ENCODE assay signal across 14 mouse cellular contexts in the genomic region with DNA sequence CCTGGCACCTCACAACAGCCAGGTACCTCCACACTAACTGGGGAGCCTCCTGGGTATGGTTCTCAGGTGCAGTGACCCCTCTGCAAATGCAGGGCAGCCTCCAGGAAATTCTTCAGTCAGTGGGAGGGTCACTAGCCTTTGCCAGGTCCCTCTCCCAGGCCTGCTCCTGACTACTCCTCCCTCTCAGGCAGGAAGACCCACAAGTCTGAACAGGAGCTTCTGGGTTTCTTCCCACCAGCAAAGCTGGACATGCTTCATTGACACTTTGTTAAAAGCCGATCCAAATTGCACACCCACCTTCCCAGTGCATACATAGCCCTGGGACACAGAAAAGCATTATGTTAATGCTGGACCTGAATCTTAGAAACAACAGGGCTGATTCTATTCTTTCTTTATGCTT. TPM values are rescaled to one million over a fixed set of nuclear protein-coding genes. Genes with fewer than 3 reads are reported as not detected.
DNase-seq lines count a peak whose midpoint lies in the region; ATAC-seq and TF ChIP-seq lines count a peak whose summit lies in the region.
"Had no signal": no experiment of that assay in that cellular context is flagged by ENCODE, and none has a peak within 500 bp of the region (broad histone marks: within the 10 kb centered on the region; RNA-seq: fewer than 3 reads in every experiment).

No protein-coding gene starts in this region.

- TF ChIP-seq CTCF in thymus, adult 2 months (IDR thresholded peaks at IDR 0.05; ENCODE audit: borderline replicate concordance, control insufficient read depth, extremely low read depth, insufficient read depth, low read length, poor library complexity), result no peak

- H3K9ac ChIP-seq in heart, embryonic 15.5 days, result no peak overlapping the region
- H3K9ac ChIP-seq: midbrain, embryonic 15.5 days; neural tube, embryonic 12.5 days had no signal

- ATAC-seq in heart, embryonic 15.5 days (replicated peaks; ENCODE audit: insufficient number of reproducible peaks, insufficient read depth, low FRiP score, low read depth), result no peak
- ATAC-seq: forebrain, embryonic 16.5 days; midbrain, embryonic 15.5 days had no signal

- intact Hi-C loops in left cerebral cortex, postnatal 25 days (cut with DNase I), result no loop called here

- no peak overlapping the region for H3K4me3 ChIP-seq in heart, embryonic 15.5 days
- H3K4me3 ChIP-seq in thymus, adult 2 months (ENCODE audit: control insufficient read depth, insufficient read depth, low read length), result no peak overlapping the region
- no peak overlapping the region for H3K4me3 ChIP-seq in limb, embryonic 10.5 days
- H3K4me3 ChIP-seq: midbrain, embryonic 15.5 days; neural tube, embryonic 12.5 days had no signal

- WGBS in heart, embryonic 15.5 days, result 61% methylated on average over 1 of the region's 1 CpGs
- WGBS in thymus, adult 2 months, result 91% methylated on average over 1 of the region's 1 CpGs
- 66% methylated on average over 1 of the region's 1 CpGs for WGBS in limb, embryonic 10.5 days

- H3K9me3 ChIP-seq in heart, embryonic 15.5 days (replicated peaks), result no peaks in the 10 kb centered on the region
- H3K9me3 ChIP-seq in limb, embryonic 10.5 days (replicated peaks), result no peaks in the 10 kb centered on the region
- H3K9me3 ChIP-seq: midbrain, embryonic 15.5 days; neural tube, embryonic 12.5 days had no signal

- no peak for DNase-seq in heart, adult 9 months (ENCODE audit: low spot score in 2 of 2)
- no peak for DNase-seq in thymus, adult 2 months
- no peak for DNase-seq in thymus, adult 18-20 months
- no peak for DNase-seq in limb, embryonic 10.5 days (ENCODE audit: low spot score)
- DNase-seq in thymus, postnatal 4 days, result peak; percentile 39
- DNase-seq in adrenal gland, postnatal 25 days, result no peak
- no peak for DNase-seq in left cerebral cortex, postnatal 25 days (ENCODE audit: low spot score in 2 of 2)
- DNase-seq: cerebellum, adult 9-10 months; lung, postnatal 10 days had no signal

- no peak overlapping the region for H3K4me2 ChIP-seq in heart, embryonic 15.5 days
- H3K4me2 ChIP-seq: midbrain, embryonic 15.5 days; neural tube, embryonic 12.5 days had no signal

- no peaks in the 10 kb centered on the region for H3K27me3 ChIP-seq in heart, embryonic 15.5 days
- H3K27me3 ChIP-seq in thymus, adult 2 months (ENCODE audit: control insufficient read depth, insufficient read depth, low read length), result no peaks in the 10 kb centered on the region
- no peaks in the 10 kb centered on the region for H3K27me3 ChIP-seq in limb, embryonic 10.5 days (ENCODE audit: low read depth, poor library complexity, severe bottlenecking)
- H3K27me3 ChIP-seq: midbrain, embryonic 15.5 days; neural tube, embryonic 12.5 days had no signal

- H3K36me3 ChIP-seq in heart, embryonic 15.5 days, result peaks cover 11% of the 10 kb centered on the region
- H3K36me3 ChIP-seq in thymus, adult 2 months (ENCODE audit: control insufficient read depth, insufficient read depth, low read length), result 0 out of 2 replicates have a peak, but pooled peaks cover 3% of the 10 kb centered on the region
- no peaks in the 10 kb centered on the region for H3K36me3 ChIP-seq in limb, embryonic 10.5 days
- H3K36me3 ChIP-seq: midbrain, embryonic 15.5 days; neural tube, embryonic 12.5 days had no signal

- H3K4me1 ChIP-seq in heart, embryonic 15.5 days (replicated peaks), result peaks cover 68% of the 10 kb centered on the region
- H3K4me1 ChIP-seq in thymus, adult 2 months (replicated peaks; ENCODE audit: control insufficient read depth, insufficient read depth, low read length), result peaks cover 60% of the 10 kb centered on the region
- H3K4me1 ChIP-seq in limb, embryonic 10.5 days, result peaks cover 33% of the 10 kb centered on the region
- H3K4me1 ChIP-seq: midbrain, embryonic 15.5 days; neural tube, embryonic 12.5 days had no signal

- TF ChIP-seq POLR2A in thymus, adult 2 months (IDR thresholded peaks at IDR 0.05; ENCODE audit: control insufficient read depth, extremely low read depth, insufficient read depth, low read length, poor library complexity), result no peak

- H3K27ac ChIP-seq in heart, embryonic 15.5 days, result peak overlapping the region; percentile 31
- peak overlapping the region; percentile 94 for H3K27ac ChIP-seq in thymus, adult 2 months (ENCODE audit: control insufficient read depth, insufficient read depth, low read length)
- peak overlapping the region; percentile 32; the same call in 1 of the 2 replicates for H3K27ac ChIP-seq in limb, embryonic 10.5 days
- H3K27ac ChIP-seq: midbrain, embryonic 15.5 days; neural tube, embryonic 12.5 days had no signal

RNA-seq across cellular contexts. Expression of a gene that starts 49.0 kb away (rescaled TPM):
- 3.3 and 4.0 TPM in 2 replicates for polyA plus RNA-seq in heart, embryonic 15.5 days (2015; fragmentation: Nextera tagmentation; extraction: Ambion mirVana)
- polyA plus RNA-seq in thymus, adult 2 months (2012; rRNA removed), result 0.27 and 0.70 TPM in 2 replicates
- 0.53 and 0.68 TPM in 2 replicates for polyA plus RNA-seq in limb, embryonic 10.5 days (2016; fragmentation: Nextera tagmentation; extraction: Ambion mirVana)
- total RNA-seq in adrenal gland, postnatal 25 days (2021), result 0.36 TPM in 1 of 2 replicates, not detected in the other
- total RNA-seq in left cerebral cortex, postnatal 25 days (2021), result under 1 TPM in 1 of 2 experiments, not detected in 1; 0.14 TPM
- total RNA-seq: layer of hippocampus, postnatal 25 days had no signal

Comparison
In these comparisons a context has a peak if more than half of its experiments do, and no peak if none do; other contexts are left out.
1. H3K27ac ChIP-seq: peak in every context shown above with its lines; median percentile 94 in thymus, adult 2 months; 32 in limb, embryonic 10.5 days; 31 in heart, embryonic 15.5 days.